Mouse (Mus musculus) CH12.LX (cell line): ENCODE results near the gene Trim17. TPM values are rescaled to one million over a fixed set of nuclear protein-coding genes. Genes with fewer than 3 reads are reported as not detected.
A peak's percentile ranks its signal among the peaks of the same experiment; 100 is the strongest.

ENCODE experiments used
- DNase-seq: peaks from one replicate; pipeline ENCODE4 v3.0.0-alpha.2; 2013; ENCODE audit errors: extremely low read depth
- H3K27ac ChIP-seq: 2 replicates; pipeline ENCODE4 v1.5.1; 2012; ENCODE audit warnings: low read depth, mild to moderate bottlenecking, control low read depth, moderate library complexity; ENCODE audit not compliant: insufficient read depth
- H3K27me3 ChIP-seq: replicated peaks from 2 replicates; pipeline ENCODE3; 2012; ENCODE audit warnings: inconsistent platforms
- H3K36me3 ChIP-seq, 2 experiments: replicated peaks in 1 of 2; 2 replicates each; pipeline versions ENCODE3 to v1.6.1; 2012; ENCODE audit warnings: inconsistent platforms in 1 of 2, low read length in 1 of 2, mild to moderate bottlenecking in 1 of 2, mixed read lengths in 1 of 2, moderate library complexity in 1 of 2; ENCODE audit not compliant: control insufficient read depth in 1 of 2, insufficient read depth in 1 of 2
- H3K4me1 ChIP-seq, 2 experiments: 2 replicates each; pipeline ENCODE4 v1.6.1; 2012; ENCODE audit warnings: inconsistent platforms in 1 of 2, moderate library complexity in 1 of 2; ENCODE audit not compliant: insufficient read depth in 2 of 2, control insufficient read depth in 1 of 2
- H3K4me2 ChIP-seq: 2 replicates; pipeline ENCODE4 v1.6.1; 2012; ENCODE audit warnings: low read depth, mild to moderate bottlenecking, control low read depth; ENCODE audit not compliant: poor library complexity, insufficient read depth, severe bottlenecking
- H3K4me3 ChIP-seq, 3 experiments: fragments of 150-350 bp in 1 of 3; sonication (generic) in 1 of 3; replicated peaks in 1 of 3; 2 replicates each; pipeline versions ENCODE3 to v1.5.1; 2011 to 2012; ENCODE audit warnings: low read depth in 2 of 3, low read length in 2 of 3, mild to moderate bottlenecking in 2 of 3, moderate library complexity in 2 of 3, control low read depth in 1 of 3, improper control_type of control experiment in 1 of 3, inconsistent platforms in 1 of 3, mixed read lengths in 1 of 3; ENCODE audit not compliant: poor library complexity in 1 of 3
- H3K79me2 ChIP-seq: replicated peaks from 2 replicates; pipeline ENCODE4 v1.6.1; 2012; ENCODE audit warnings: mild to moderate bottlenecking, moderate library complexity; ENCODE audit not compliant: control insufficient read depth, poor library complexity, insufficient read depth, severe bottlenecking; ENCODE audit errors: extremely low read depth
- H3K9ac ChIP-seq: 2 replicates; pipeline ENCODE4 v1.6.1; 2012; ENCODE audit warnings: low read depth, mild to moderate bottlenecking, control low read depth, moderate library complexity; ENCODE audit not compliant: insufficient read depth
- H3K9me3 ChIP-seq: replicated peaks from 2 replicates; pipeline ENCODE3; 2012; ENCODE audit warnings: low read length, inconsistent platforms, mixed read lengths
- BHLHE40 ChIP-seq: IDR thresholded peaks from 2 replicates; pipeline ENCODE4 v1.6.1; 2011; ENCODE audit warnings: mild to moderate bottlenecking, low read depth, low read length, improper control_type of control experiment
- CHD2 ChIP-seq: IDR thresholded peaks from 2 replicates; pipeline ENCODE4 v1.6.1; 2011; ENCODE audit warnings: low read length, improper control_type of control experiment
- CTCF ChIP-seq, 2 experiments: IDR thresholded peaks in 1 of 2; conservative IDR thresholded peaks in 1 of 2; 2 replicates each; pipeline ENCODE4 v1.5.1; 2011 to 2012; ENCODE audit warnings: low read depth in 2 of 2, low read length in 2 of 2, improper control_type of control experiment in 1 of 2, inconsistent platforms in 1 of 2, mild to moderate bottlenecking in 1 of 2, moderate library complexity in 1 of 2
- E2F4 ChIP-seq: IDR thresholded peaks from 2 replicates; pipeline ENCODE4 v1.6.1; 2011; ENCODE audit warnings: low read depth, low read length, improper control_type of control experiment; ENCODE audit not compliant: insufficient replicate concordance
- ELF1 ChIP-seq: IDR thresholded peaks from 2 replicates; pipeline ENCODE4 v1.6.1; 2014; ENCODE audit warnings: low read depth, mild to moderate bottlenecking, inconsistent platforms, low read length, improper control_type of control experiment
- EP300 ChIP-seq: IDR thresholded peaks from 2 replicates; pipeline ENCODE4 v1.6.1; 2011; ENCODE audit warnings: low read length, improper control_type of control experiment
- ETS1 ChIP-seq: conservative IDR thresholded peaks from 2 replicates; pipeline ENCODE4 v1.6.1; 2012; ENCODE audit warnings: low read depth, mild to moderate bottlenecking, inconsistent platforms, low read length, improper control_type of control experiment, moderate library complexity
- IRF4 ChIP-seq: IDR thresholded peaks from 2 replicates; pipeline ENCODE4 v1.6.1; 2014; ENCODE audit warnings: low read depth, mild to moderate bottlenecking, inconsistent platforms, low read length, improper control_type of control experiment
- JUN ChIP-seq: IDR thresholded peaks from 2 replicates; pipeline ENCODE4 v1.6.1; 2011; ENCODE audit warnings: low read depth, mild to moderate bottlenecking, low read length, improper control_type of control experiment, moderate library complexity; ENCODE audit not compliant: insufficient read depth
- MEF2A ChIP-seq: IDR thresholded peaks from 2 replicates; pipeline ENCODE4 v1.6.1; 2014; ENCODE audit warnings: low read depth, mild to moderate bottlenecking, inconsistent platforms, low read length, improper control_type of control experiment, borderline replicate concordance
- MYC ChIP-seq: IDR thresholded peaks from 2 replicates; pipeline ENCODE4 v1.6.1; 2011; ENCODE audit warnings: low read depth, mild to moderate bottlenecking, improper control_type of control experiment, low read length
- NELFE ChIP-seq: IDR thresholded peaks from 2 replicates; pipeline ENCODE4 v1.6.1; 2011; ENCODE audit warnings: low read depth, low read length, improper control_type of control experiment
- NRF1 ChIP-seq: IDR thresholded peaks from 2 replicates; pipeline ENCODE4 v1.6.1; 2014; ENCODE audit warnings: low read depth, mild to moderate bottlenecking, inconsistent platforms, low read length, improper control_type of control experiment, moderate library complexity
- POLR2A ChIP-seq: IDR thresholded peaks from 2 replicates; pipeline ENCODE4 v1.6.1; 2011; ENCODE audit warnings: low read depth, mild to moderate bottlenecking, improper control_type of control experiment, low read length
- RAD21 ChIP-seq: IDR thresholded peaks from 2 replicates; pipeline ENCODE4 v1.6.1; 2011; ENCODE audit warnings: low read depth, mild to moderate bottlenecking, low read length, improper control_type of control experiment, moderate library complexity
- RCOR1 ChIP-seq: conservative IDR thresholded peaks from 2 replicates; pipeline ENCODE4 v1.6.1; 2012; ENCODE audit warnings: low read depth, mild to moderate bottlenecking, inconsistent platforms, low read length, improper control_type of control experiment
- SMC3 ChIP-seq: IDR thresholded peaks from 2 replicates; pipeline ENCODE4 v1.6.1; 2011; ENCODE audit warnings: low read depth, low read length, improper control_type of control experiment
- TBP ChIP-seq: conservative IDR thresholded peaks from 2 replicates; pipeline ENCODE4 v1.6.1; 2011; ENCODE audit warnings: low read depth, low read length, improper control_type of control experiment
- TCF12 ChIP-seq: IDR thresholded peaks from 2 replicates; pipeline ENCODE4 v1.6.1; 2014; ENCODE audit warnings: low read depth, mild to moderate bottlenecking, inconsistent platforms, low read length, improper control_type of control experiment
- UBTF ChIP-seq: IDR thresholded peaks from 2 replicates; pipeline ENCODE4 v1.6.1; 2012; ENCODE audit warnings: low read depth, mild to moderate bottlenecking, inconsistent platforms, low read length, improper control_type of control experiment, moderate library complexity
- USF1 ChIP-seq: IDR thresholded peaks from 2 replicates; pipeline ENCODE4 v1.6.1; 2014; ENCODE audit warnings: low read depth, mild to moderate bottlenecking, inconsistent platforms, low read length, improper control_type of control experiment
- USF2 ChIP-seq: conservative IDR thresholded peaks from 2 replicates; pipeline ENCODE4 v1.6.1; 2011; ENCODE audit warnings: low read depth, low read length, improper control_type of control experiment
- ZC3H11A ChIP-seq: IDR thresholded peaks from 2 replicates; pipeline ENCODE4 v1.6.1; 2012; ENCODE audit warnings: low read depth, mild to moderate bottlenecking, inconsistent platforms, low read length, improper control_type of control experiment
- ZNF384 ChIP-seq: IDR thresholded peaks from 2 replicates; pipeline ENCODE4 v1.6.1; 2012; ENCODE audit warnings: low read depth, low read length, improper control_type of control experiment, inconsistent platforms
- dilution Hi-C: fragments of 300-500 bp; cut with MboI; formaldehyde crosslinking; loops from 2 replicates; pipeline ENCODE4 v1.14.3; 2020; ENCODE audit warnings: low sequenced_read_pairs; ENCODE audit not compliant: extremely low pct_unique_long_range_greater_than_20kb, extremely low pct_ligation_motif_present
- in situ Hi-C: fragments of 300-500 bp; cut with MboI; formaldehyde crosslinking; loops from 3 replicates; pipeline ENCODE4 v1.14.3; 2019; ENCODE audit warnings: low sequenced_read_pairs, low pct_ligation_motif_present, low pct_unique_long_range_greater_than_20kb, mixed read lengths
- polyA plus RNA-seq: library from polyadenylated mRNA; unstranded; fragments of >175 nt; gene quantifications from 2 replicates; pipeline ENCODE4 v1.2.1, GENCODE M21; 2012; ENCODE audit warnings: low read depth; ENCODE audit not compliant: insufficient read length
- total RNA-seq, 2 experiments: library from RNA; depleted of rRNA; stranded (reverse); fragments of 300-350 nt in 1 of 2; fragments of >200 nt in 1 of 2; gene quantifications; 2 replicates each; pipeline ENCODE4 v1.2.3; 2012 to 2014

The Trim17 gene
- total and polyA plus RNA-seq, 3 experiments = 0.47 to 0.49 TPM; not detected in 1

DNA sequence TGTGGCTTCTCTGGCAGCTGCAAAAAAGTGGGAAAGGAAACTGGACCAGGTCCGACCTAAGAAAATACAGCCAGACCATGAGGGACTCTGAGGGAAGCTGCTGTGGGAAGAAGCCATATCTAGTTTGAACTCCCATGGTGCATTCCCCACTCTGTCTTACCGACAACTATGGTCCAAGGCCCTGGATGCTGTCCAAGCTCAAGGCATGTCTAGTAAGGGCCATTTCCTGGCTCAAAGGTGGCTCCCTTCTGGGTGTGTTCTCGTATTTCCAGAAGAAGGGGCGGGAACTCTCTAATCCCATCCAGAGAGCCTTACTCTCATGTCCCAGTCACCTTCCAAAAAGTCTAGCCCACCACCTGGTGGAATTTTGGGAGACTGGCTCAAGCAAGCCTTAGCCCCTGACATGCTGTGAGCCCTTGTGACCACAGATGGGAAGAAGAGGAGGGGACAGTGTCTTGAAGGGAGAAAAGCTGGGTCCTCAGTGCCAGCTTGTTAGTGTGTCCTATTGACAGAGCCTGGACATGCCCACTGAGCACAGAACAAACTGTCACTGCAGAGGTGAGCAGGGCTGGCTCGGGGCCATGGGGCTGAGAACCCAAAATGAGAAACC, 26.0 kb downstream of the Trim17 start:
- TF ChIP-seq BHLHE40 (no peak), TCF12 (no peak), TBP (no peak), UBTF (no peak), ZC3H11A (no peak), ZNF384 (no peak)
- Histone ChIP-seq H3K9me3 (no peaks in the 10 kb centered on the region), H3K79me2 (peaks cover 50% of the 10 kb centered on the region), H3K4me3 (peak overlapping the region in 2 of 3 experiments; percentile 70 to 99), H3K36me3 (peaks cover 29 to 56% of the 10 kb centered on the region in 2 experiments), H3K27ac (no peak overlapping the region), H3K9ac (peak overlapping the region; percentile 86), H3K4me1 (peaks cover 25 to 55% of the 10 kb centered on the region in 2 experiments), H3K4me2 (peak overlapping the region; percentile 64), H3K27me3 (no peaks in the 10 kb centered on the region)
- no peak for DNase-seq
- in situ Hi-C loops = no loop called here
- dilution Hi-C loops = no loop called here

DNA sequence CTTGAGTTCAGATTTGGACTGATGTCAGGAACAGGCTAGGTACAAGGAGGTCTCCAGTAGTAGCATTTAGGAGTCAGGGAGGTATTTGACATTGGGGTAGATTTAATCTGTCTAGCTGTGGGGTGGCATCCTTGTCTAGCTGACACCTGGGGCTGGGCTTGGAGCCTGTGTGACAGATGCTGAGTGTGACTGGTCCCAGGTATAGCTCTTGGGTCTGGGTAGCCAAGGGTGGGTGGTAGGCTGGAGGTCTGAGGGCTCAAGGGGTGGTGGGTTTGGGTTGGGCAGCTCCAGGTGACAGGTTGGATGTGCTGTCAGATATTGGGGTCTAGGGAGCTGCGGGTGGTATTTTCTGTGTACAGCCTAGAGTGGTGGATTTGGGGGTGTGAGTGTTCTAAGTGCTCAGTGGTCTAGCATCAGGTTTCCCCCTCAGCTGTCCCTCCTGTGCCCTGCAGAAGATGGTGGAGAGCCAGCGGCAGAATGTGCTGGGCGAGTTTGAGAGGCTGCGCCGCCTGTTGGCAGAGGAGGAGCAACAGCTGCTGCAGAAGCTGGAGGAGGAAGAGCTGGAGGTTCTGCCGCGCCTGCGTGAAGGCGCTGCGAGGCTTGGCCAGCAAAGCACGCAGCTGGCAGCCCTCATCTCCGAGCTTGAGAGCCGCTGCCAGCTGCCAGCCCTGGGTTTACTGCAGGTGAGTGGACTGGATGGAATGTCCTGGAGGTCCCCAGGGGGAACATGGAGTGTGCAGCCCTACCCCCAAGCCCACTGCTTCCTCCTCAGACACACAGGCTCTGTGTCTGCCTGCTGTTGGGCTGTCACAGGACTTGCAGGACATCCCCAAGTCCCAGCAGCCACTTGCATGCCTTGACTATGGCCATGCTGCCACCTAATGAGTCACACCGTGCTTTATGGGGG, 27.3 kb downstream of the Trim17 start:
- peak overlapping the region; percentile 65 for H3K27ac ChIP-seq
- dilution Hi-C loops = no loop called here
- peak; percentile 94 for DNase-seq
- peaks cover 45% of the 10 kb centered on the region for H3K79me2 ChIP-seq
- H3K4me3 ChIP-seq = peak overlapping the region; percentile 7 to 30 (median 17)
- no peaks in the 10 kb centered on the region for H3K9me3 ChIP-seq
- H3K4me1 ChIP-seq = peaks cover 23 to 55% of the 10 kb centered on the region in 2 experiments
- H3K9ac ChIP-seq = no peak overlapping the region
- peak overlapping the region; percentile 43 for H3K4me2 ChIP-seq
- in situ Hi-C loops = no loop called here
- TF ChIP-seq NRF1 = peak; percentile 93
- TF ChIP-seq NELFE = peak; percentile 47; the same call in 1 of the 2 replicates
- no peak for TF ChIP-seq USF1
- TF ChIP-seq RCOR1 = no peak
- peak; percentile 76 for TF ChIP-seq ELF1
- TF ChIP-seq CHD2 = peak; percentile 76
- peak; percentile 64 for TF ChIP-seq EP300
- TF ChIP-seq MEF2A = 0 out of 2 replicates have a peak, but pooled peaks have one; percentile 61
- no peak for TF ChIP-seq POLR2A
- TF ChIP-seq E2F4 = no peak
- no peak for TF ChIP-seq ZC3H11A
- peak; percentile 75 for TF ChIP-seq SMC3
- TF ChIP-seq USF2 = no peak
- TF ChIP-seq RAD21 = peak; percentile 50
- peak; percentile 92 for TF ChIP-seq TCF12
- peak; percentile 73 for TF ChIP-seq MYC
- TF ChIP-seq BHLHE40 = peak; percentile 89
- no peak for TF ChIP-seq TBP
- TF ChIP-seq ETS1 = peak; percentile 93
- no peak for TF ChIP-seq JUN
- peak; percentile 58 to 94 for TF ChIP-seq CTCF (conservative IDR thresholded peaks at IDR 0.05 in 1 of 2, IDR thresholded peaks at IDR 0.05 in 1 of 2; ENCODE audit: low read depth in 2 of 2, low read length in 2 of 2)
- no peak; the same call in 1 of the 2 replicates for TF ChIP-seq IRF4
- H3K36me3 ChIP-seq = peaks cover 40 to 66% of the 10 kb centered on the region in 2 experiments
- H3K27me3 ChIP-seq = no peaks in the 10 kb centered on the region
